Mouse (Mus musculus) limb, embryonic 14.5 days (tissue): Measurements from ENCODE around the gene Sdk2. TPM values are rescaled to one million over a fixed set of nuclear protein-coding genes. Genes with fewer than 3 reads are reported as not detected.

Experiments used
- ATAC-seq: fragments of 200-750 bp; cut with Nextera tagmentation; 2 replicates; pipeline ENCODE4 v1.8.0; 2017; ENCODE audit warnings: low read depth, moderate number of reproducible peaks, moderate TSS enrichment; ENCODE audit not compliant: low FRiP score
- DNase-seq: peaks from one replicate; pipeline ENCODE4 v3.0.0-alpha.2; 2015; ENCODE audit warnings: low spot score
- H3K27ac ChIP-seq: fragments of 300-500 bp; sonication (generic); replicated peaks from 2 replicates; pipeline ENCODE4 v1.5.1; 2014; ENCODE audit warnings: low read depth, mild to moderate bottlenecking, low read length, moderate library complexity, mixed read lengths
- H3K27me3 ChIP-seq: fragments of 300-500 bp; sonication (generic); 2 replicates; pipeline ENCODE4 v1.6.1; 2014; ENCODE audit warnings: low read length, mixed read lengths; ENCODE audit not compliant: control insufficient read depth, insufficient read depth
- H3K36me3 ChIP-seq: fragments of 300-500 bp; sonication (generic); 2 replicates; pipeline ENCODE4 v1.6.1; 2014; ENCODE audit warnings: mild to moderate bottlenecking, low read length, moderate library complexity, mixed read lengths; ENCODE audit not compliant: control insufficient read depth, insufficient read depth
- H3K4me1 ChIP-seq: fragments of 300-500 bp; sonication (generic); 2 replicates; pipeline ENCODE4 v1.6.1; 2014; ENCODE audit warnings: antibody characterized with exemption, low read length, mixed read lengths; ENCODE audit not compliant: control insufficient read depth, insufficient read depth
- H3K4me2 ChIP-seq: fragments of 300-500 bp; sonication (generic); replicated peaks from 2 replicates; pipeline ENCODE4 v1.6.1; 2014; ENCODE audit warnings: low read depth, mild to moderate bottlenecking, low read length, moderate library complexity; ENCODE audit not compliant: severe bottlenecking
- H3K4me3 ChIP-seq: fragments of 300-500 bp; sonication (generic); replicated peaks from 2 replicates; pipeline ENCODE4 v1.5.1; 2014; ENCODE audit warnings: low read length
- H3K9ac ChIP-seq: fragments of 300-500 bp; sonication (generic); 2 replicates; pipeline ENCODE4 v1.6.1; 2014; ENCODE audit warnings: mild to moderate bottlenecking, low read depth, low read length, moderate library complexity; ENCODE audit not compliant: severe bottlenecking
- H3K9me3 ChIP-seq: fragments of 300-500 bp; sonication (generic); 2 replicates; pipeline ENCODE4 v1.6.1; 2016; ENCODE audit warnings: low read length; ENCODE audit not compliant: control insufficient read depth
- POLR2A ChIP-seq: fragments of 200-500 bp; IDR thresholded peaks from 2 replicates; pipeline ENCODE4 v1.8.0; 2012; ENCODE audit warnings: inconsistent platforms, mild to moderate bottlenecking, moderate library complexity, borderline replicate concordance; ENCODE audit not compliant: insufficient read depth, insufficient read length; ENCODE audit errors: extremely low read depth
- WGBS: fragments of 180-500 bp; shearing (Covaris S2); extraction: QIAGEN DNeasy Blood & Tissue Kit; methylation state at CpG from one replicate; pipeline ENCODE4 v1.1.7; 2014; 5-methylcytosine and 5-hydroxymethylcytosine counted together
- polyA plus RNA-seq, 2 experiments: library from polyadenylated mRNA; depleted of rRNA in 1 of 2; stranded (reverse) in 1 of 2; unstranded in 1 of 2; fragments of >200 nt; fragmentation: Nextera tagmentation in 1 of 2; extraction: Ambion mirVana in 1 of 2; gene quantifications; 2 replicates each; pipeline versions ENCODE4 v1.2.1 to v1.2.3; 2012 to 2014

The Sdk2 gene
- polyA plus RNA-seq, 2 experiments = 8.0 to 11.6 TPM

DNA sequence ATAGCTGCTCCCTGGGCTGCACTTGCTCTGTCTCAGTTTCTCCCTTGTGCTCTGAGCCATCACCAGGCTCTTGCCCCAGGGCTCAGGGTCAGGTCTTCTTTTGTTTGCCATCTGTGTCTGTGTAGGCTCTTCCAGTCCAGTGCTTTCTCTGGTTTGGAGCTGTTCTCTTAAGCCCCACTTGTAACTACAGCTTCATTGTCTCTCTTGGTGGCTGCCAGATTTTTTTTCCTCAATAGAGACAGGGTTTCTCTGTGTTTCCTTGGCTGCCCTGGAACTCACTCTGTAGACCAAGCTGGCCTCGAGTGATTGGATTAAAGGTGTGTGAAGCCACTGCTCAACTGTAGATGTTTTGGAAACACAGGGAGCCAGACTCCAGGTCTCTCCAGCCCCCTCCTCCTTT lies 247.8 kb downstream of the Sdk2 start:
- no peaks in the 10 kb centered on the region for H3K4me1 ChIP-seq
- H3K9me3 ChIP-seq = no peaks in the 10 kb centered on the region
- 0 out of 2 replicates have a peak, but pooled peaks cover 5% of the 10 kb centered on the region for H3K36me3 ChIP-seq
- no peak overlapping the region for H3K9ac ChIP-seq
- ATAC-seq (no peak), DNase-seq (no peak)
- no peak for TF ChIP-seq POLR2A
- no peak overlapping the region for H3K4me3 ChIP-seq
- no peaks in the 10 kb centered on the region for H3K27me3 ChIP-seq
- 59% methylated on average over 1 of the region's 1 CpGs for WGBS
- H3K27ac ChIP-seq = no peak overlapping the region
- no peak overlapping the region for H3K4me2 ChIP-seq

GRCm38 (mm10) chr11:113816971-113817548 lies 249.8 kb downstream of the Sdk2 start:
- Histone ChIP-seq H3K27ac (no peak overlapping the region), H3K9ac (no peak overlapping the region), H3K9me3 (no peaks in the 10 kb centered on the region), H3K36me3 (no peaks in the 10 kb centered on the region), H3K4me1 (no peaks in the 10 kb centered on the region), H3K27me3 (no peaks in the 10 kb centered on the region), H3K4me2 (no peak overlapping the region), H3K4me3 (no peak overlapping the region)
- DNase-seq (no peak), ATAC-seq (no peak)
- WGBS = 78% methylated on average over 12 of the region's 12 CpGs
- TF ChIP-seq POLR2A = no peak

DNA sequence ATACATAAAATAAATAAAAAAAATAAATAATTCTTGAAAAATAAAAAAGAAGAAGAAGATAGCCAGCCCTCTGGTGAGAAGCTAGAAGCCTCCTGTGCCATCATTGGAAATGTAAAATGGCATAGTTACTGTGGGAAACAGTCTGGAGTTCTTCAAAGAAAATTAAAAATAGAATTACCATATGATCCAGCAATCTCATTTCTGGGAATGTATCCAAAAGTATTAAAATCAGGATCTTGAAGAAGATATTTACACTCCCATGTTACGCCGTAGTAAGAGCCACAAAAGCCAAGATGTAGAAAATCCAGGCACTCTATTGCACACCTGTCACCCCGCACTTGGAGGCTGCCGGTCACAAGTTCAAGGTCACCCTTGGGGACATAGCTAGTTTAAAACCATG lies 250.4 kb downstream of the Sdk2 start:
- Histone ChIP-seq H3K36me3 (no peaks in the 10 kb centered on the region), H3K4me3 (no peak overlapping the region), H3K9me3 (no peaks in the 10 kb centered on the region), H3K27ac (no peak overlapping the region), H3K4me1 (0 out of 2 replicates have a peak, but pooled peaks cover 2% of the 10 kb centered on the region), H3K4me2 (no peak overlapping the region), H3K9ac (no peak overlapping the region), H3K27me3 (no peaks in the 10 kb centered on the region)
- DNase-seq = no peak
- ATAC-seq = no peak
- 77% methylated on average over 4 of the region's 4 CpGs for WGBS
- no peak for TF ChIP-seq POLR2A

DNA sequence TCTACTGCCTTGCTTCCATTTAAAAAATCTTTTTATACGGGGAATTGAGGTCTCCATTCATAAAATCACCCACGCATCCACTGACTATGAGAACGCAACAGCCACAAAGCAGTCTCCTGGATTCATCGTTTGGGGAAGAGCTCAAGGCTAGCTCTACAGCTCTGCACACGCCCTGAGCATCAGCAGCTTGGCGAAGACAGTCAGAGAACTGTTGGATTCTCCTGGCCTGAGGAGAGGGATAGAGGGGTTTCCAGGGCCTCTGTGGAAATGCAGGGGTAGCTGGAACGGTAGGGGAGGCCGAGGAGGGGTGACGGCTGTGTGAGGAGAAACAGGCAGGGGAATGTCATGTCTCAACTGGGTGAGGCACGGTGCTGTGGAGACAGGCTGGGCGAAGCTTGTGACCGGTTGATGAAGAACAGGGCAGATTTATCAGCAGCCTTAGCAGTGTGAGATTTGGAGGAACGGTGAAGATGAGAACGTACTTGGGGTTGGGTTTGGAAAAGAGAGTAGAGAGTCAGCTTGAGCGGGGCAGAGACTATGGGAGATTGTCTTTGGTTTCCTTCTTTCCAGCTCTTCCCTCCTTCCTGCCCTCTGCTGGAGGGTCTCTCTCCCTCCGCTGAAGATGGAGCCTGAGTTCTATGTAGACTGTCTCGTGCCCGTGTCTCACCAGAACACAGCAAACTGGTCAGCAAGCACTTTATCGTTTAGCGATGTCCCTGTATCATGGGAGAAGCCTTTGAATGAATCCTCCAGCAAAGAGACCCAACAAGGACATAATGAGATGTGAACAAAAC lies 255.1 kb downstream of the Sdk2 start:
- ATAC-seq (0 out of 2 replicates have a peak, but pooled peaks have one; percentile 10), DNase-seq (no peak)
- Histone ChIP-seq H3K27ac (no peak overlapping the region), H3K36me3 (0 out of 2 replicates have a peak, but pooled peaks cover 2% of the 10 kb centered on the region), H3K9me3 (no peaks in the 10 kb centered on the region), H3K4me2 (peak overlapping the region; percentile 18; the same call in 1 of the 2 replicates), H3K4me1 (0 out of 2 replicates have a peak, but pooled peaks cover 9% of the 10 kb centered on the region), H3K9ac (no peak overlapping the region), H3K4me3 (no peak overlapping the region), H3K27me3 (no peaks in the 10 kb centered on the region)
- TF ChIP-seq POLR2A = no peak
- WGBS = 49% methylated on average over 20 of the region's 20 CpGs

DNA sequence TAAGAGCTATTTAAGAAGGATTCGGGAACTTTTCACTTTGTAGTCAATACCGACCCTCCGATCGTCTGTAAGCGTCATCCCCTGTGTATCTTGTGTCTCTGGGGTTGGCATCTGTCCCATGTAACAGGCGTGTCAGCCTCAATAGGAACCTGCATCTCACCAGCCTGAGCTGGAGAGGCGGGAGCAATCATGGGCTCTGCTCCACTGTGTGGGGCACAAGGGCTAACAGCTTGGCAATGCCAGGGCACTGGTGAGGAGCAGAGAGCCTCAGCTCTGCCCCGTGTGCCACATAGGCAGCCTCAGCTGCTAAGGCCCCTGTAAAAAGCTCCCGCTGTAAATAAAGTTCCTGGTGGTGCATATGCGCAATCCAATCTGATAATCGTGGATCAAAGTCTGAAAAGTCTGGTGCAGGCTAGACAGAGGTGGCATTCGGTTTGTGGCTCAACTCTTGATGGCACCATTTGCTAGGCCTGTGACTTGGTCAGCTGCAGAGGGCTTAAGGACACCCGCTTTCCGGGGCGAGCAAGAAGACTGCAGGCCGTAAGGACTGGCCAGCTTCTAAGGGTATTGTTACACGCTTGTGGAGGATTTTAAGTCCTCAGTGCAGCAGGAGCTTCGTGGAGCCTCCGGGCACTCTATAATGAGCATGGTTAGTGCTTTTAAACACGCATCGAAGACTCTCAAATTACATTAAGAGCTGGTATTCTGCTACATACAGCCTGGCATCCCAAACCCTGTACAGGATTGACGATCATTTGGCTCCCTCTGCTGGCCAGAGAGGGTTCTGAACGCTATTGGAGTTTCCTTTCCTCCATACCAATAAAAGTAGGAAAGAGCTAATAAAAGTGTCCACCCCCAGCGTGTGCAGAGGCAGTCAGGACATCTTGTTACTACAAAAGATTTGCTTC lies 256.0 kb downstream of the Sdk2 start:
- TF ChIP-seq POLR2A = no peak
- WGBS = 39% methylated on average over 24 of the region's 24 CpGs
- ATAC-seq (peak; percentile 88), DNase-seq (peak; percentile 95)
- no peaks in the 10 kb centered on the region for H3K9me3 ChIP-seq
- H3K27me3 ChIP-seq = no peaks in the 10 kb centered on the region
- H3K9ac ChIP-seq = peak overlapping the region; percentile 29; the same call in 1 of the 2 replicates
- no peak overlapping the region for H3K27ac ChIP-seq
- no peak overlapping the region for H3K4me3 ChIP-seq
- 0 out of 2 replicates have a peak, but pooled peaks cover 2% of the 10 kb centered on the region for H3K36me3 ChIP-seq
- H3K4me2 ChIP-seq = peak overlapping the region; percentile 29
- H3K4me1 ChIP-seq = 0 out of 2 replicates have a peak, but pooled peaks cover 9% of the 10 kb centered on the region
